Comparison of ENCODE assay signal across 8 mouse cellular contexts in the genomic region with DNA sequence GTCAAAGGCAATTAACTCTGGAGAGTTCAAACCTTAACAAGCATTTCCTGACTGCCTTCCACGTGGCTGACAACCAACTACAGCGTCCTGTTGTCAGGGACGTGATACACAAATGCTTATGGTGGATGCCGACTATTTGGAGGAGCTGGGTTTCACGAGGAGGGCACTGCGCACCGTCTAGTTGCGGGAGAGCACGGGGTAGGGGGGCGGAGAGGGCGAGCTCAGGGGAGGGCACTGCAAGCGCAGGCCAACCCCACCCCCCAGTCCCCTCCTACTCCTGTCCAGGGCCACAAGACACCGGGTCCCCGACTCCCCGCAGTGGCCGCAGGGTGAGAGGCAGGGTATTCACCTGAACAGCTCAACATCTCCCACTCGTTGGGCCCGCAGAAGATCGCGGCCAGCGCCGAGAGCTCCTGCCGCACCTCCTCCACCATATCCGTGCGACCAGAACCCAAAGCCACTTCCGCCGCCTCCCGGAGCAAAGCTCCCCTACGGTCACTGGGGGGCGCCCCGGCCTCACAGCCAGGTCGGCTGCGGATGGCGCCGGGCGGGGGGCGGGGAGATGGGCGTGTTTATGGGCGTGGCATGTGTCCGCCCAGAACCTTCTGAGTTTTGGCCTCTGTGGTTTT. TPM values are rescaled to one million over a fixed set of nuclear protein-coding genes. Genes with fewer than 3 reads are reported as not detected.
DNase-seq lines count a peak whose midpoint lies in the region; ATAC-seq and TF ChIP-seq lines count a peak whose summit lies in the region.

A gene (minus strand): TSS at position 453 of the 629 bp plus-strand sequence.

- DNase-seq in B cell, adult 2 months, result peak; percentile 95
- peak; percentile 93 for DNase-seq in brain, adult 2 months (ENCODE audit: low read depth, low spot score)
- DNase-seq in kidney, postnatal 0 days (ENCODE audit: low spot score), result peak; percentile 94
- peak; percentile 95 for DNase-seq in liver, embryonic 11.5 days (ENCODE audit: low spot score)
- DNase-seq in naive thymus-derived CD4-positive, alpha-beta T cell, adult 2 months (ENCODE audit: low read depth), result peak; percentile 94

- H3K4me3 ChIP-seq in heart, embryonic 12.5 days, result peak within 1 kb of the TSS; percentile 61
- peak within 1 kb of the TSS; percentile 75 for H3K4me3 ChIP-seq in kidney, postnatal 0 days (replicated peaks; ENCODE audit: low read depth, low read length)
- H3K4me3 ChIP-seq in liver, embryonic 11.5 days (ENCODE audit: low read depth, low read length), result peak within 1 kb of the TSS; percentile 68
- H3K4me3 ChIP-seq in stomach, embryonic 14.5 days (ENCODE audit: low read depth, low read length), result peak within 1 kb of the TSS; percentile 61

- peak within 1 kb of the TSS; percentile 76 for H3K9ac ChIP-seq in heart, embryonic 12.5 days
- H3K9ac ChIP-seq in kidney, postnatal 0 days (ENCODE audit: low read depth, low read length), result peak within 1 kb of the TSS; percentile 65
- H3K9ac ChIP-seq in liver, embryonic 11.5 days (ENCODE audit: low read depth, low read length), result peak within 1 kb of the TSS; percentile 75
- peak within 1 kb of the TSS; percentile 61 for H3K9ac ChIP-seq in stomach, embryonic 14.5 days (replicated peaks; ENCODE audit: low read depth, low read length)

- H3K36me3 ChIP-seq in heart, embryonic 12.5 days, result 0 out of 2 replicates have a peak, but pooled peaks cover 3% of the 10 kb centered on the region
- no peaks in the 10 kb centered on the region for H3K36me3 ChIP-seq in kidney, postnatal 0 days (ENCODE audit: insufficient read depth, low read length)
- no peaks in the 10 kb centered on the region; the same call in 1 of the 2 replicates for H3K36me3 ChIP-seq in liver, embryonic 11.5 days (ENCODE audit: control insufficient read depth, insufficient read depth, low read length)
- no peaks in the 10 kb centered on the region for H3K36me3 ChIP-seq in stomach, embryonic 14.5 days (ENCODE audit: control insufficient read depth, insufficient read depth, low read length)

- 0 out of 2 replicates have a peak, but pooled peaks cover 3% of the 10 kb centered on the region for H3K4me1 ChIP-seq in heart, embryonic 12.5 days (replicated peaks)
- 0 out of 2 replicates have a peak, but pooled peaks cover 4% of the 10 kb centered on the region for H3K4me1 ChIP-seq in kidney, postnatal 0 days (replicated peaks; ENCODE audit: insufficient read depth, low read length)
- peaks cover 29% of the 10 kb centered on the region for H3K4me1 ChIP-seq in liver, embryonic 11.5 days (replicated peaks; ENCODE audit: control insufficient read depth, insufficient read depth, low read length)
- 0 out of 2 replicates have a peak, but pooled peaks cover 3% of the 10 kb centered on the region for H3K4me1 ChIP-seq in stomach, embryonic 14.5 days (ENCODE audit: control insufficient read depth, insufficient read depth, low read length)

- TF ChIP-seq CTCF in kidney, postnatal 0 days (IDR thresholded peaks at IDR 0.05; ENCODE audit: low read depth), result peak; percentile 96

- peak within 1 kb of the TSS; percentile 27; the same call in 1 of the 2 replicates for H3K27ac ChIP-seq in heart, embryonic 12.5 days (ENCODE audit: poor library complexity, severe bottlenecking)
- H3K27ac ChIP-seq in kidney, postnatal 0 days, result peak within 1 kb of the TSS; percentile 63; the same call in 1 of the 2 replicates
- peak within 1 kb of the TSS; percentile 59 for H3K27ac ChIP-seq in liver, embryonic 11.5 days (ENCODE audit: low read depth, low read length)
- H3K27ac ChIP-seq in stomach, embryonic 14.5 days (ENCODE audit: low read length), result peak within 1 kb of the TSS; percentile 56; the same call in 1 of the 2 replicates

- whole genome bisulfite sequencing in heart, embryonic 12.5 days, result under 1% methylated on average over 40 of the region's 40 CpGs
- under 1% methylated on average over 39 of the region's 40 CpGs for WGBS in kidney, postnatal 0 days
- under 1% methylated on average over 39 of the region's 40 CpGs for WGBS in liver, embryonic 11.5 days
- WGBS in stomach, embryonic 14.5 days, result 1% methylated on average over 40 of the region's 40 CpGs

- ATAC-seq in erythroblast, adult 5-6 weeks (replicated peaks; ENCODE audit: low FRiP score, poor library complexity, severe bottlenecking), result peak; percentile 97
- ATAC-seq in heart, embryonic 12.5 days (ENCODE audit: insufficient number of reproducible peaks, low FRiP score), result peak; percentile 95
- ATAC-seq in kidney, postnatal 0 days (replicated peaks; ENCODE audit: low FRiP score, low read depth), result peak; percentile 94
- peak; percentile 92 for ATAC-seq in liver, embryonic 11.5 days (replicated peaks; ENCODE audit: low FRiP score)
- ATAC-seq in stomach, embryonic 14.5 days (ENCODE audit: insufficient number of reproducible peaks, insufficient read depth, low FRiP score, low read depth), result peak; percentile 94

- H3K9me3 ChIP-seq in heart, embryonic 12.5 days (replicated peaks), result peaks cover 4% of the 10 kb centered on the region
- H3K9me3 ChIP-seq in kidney, postnatal 0 days (replicated peaks; ENCODE audit: low read length), result no peaks in the 10 kb centered on the region
- no peaks in the 10 kb centered on the region for H3K9me3 ChIP-seq in liver, embryonic 11.5 days (ENCODE audit: control insufficient read depth, low read length)
- H3K9me3 ChIP-seq in stomach, embryonic 14.5 days (ENCODE audit: control insufficient read depth, low read depth, low read length), result no peaks in the 10 kb centered on the region

- H3K27me3 ChIP-seq in heart, embryonic 12.5 days (replicated peaks), result no peaks in the 10 kb centered on the region
- no peaks in the 10 kb centered on the region for H3K27me3 ChIP-seq in kidney, postnatal 0 days (ENCODE audit: insufficient read depth, low read length)
- no peaks in the 10 kb centered on the region for H3K27me3 ChIP-seq in liver, embryonic 11.5 days (replicated peaks; ENCODE audit: control insufficient read depth, insufficient read depth, low read length)
- H3K27me3 ChIP-seq in stomach, embryonic 14.5 days (ENCODE audit: control insufficient read depth, insufficient read depth, low read length), result no peaks in the 10 kb centered on the region

- peak within 1 kb of the TSS; percentile 89 for H3K4me2 ChIP-seq in heart, embryonic 12.5 days
- H3K4me2 ChIP-seq in kidney, postnatal 0 days (ENCODE audit: low read length), result peak within 1 kb of the TSS; percentile 93
- H3K4me2 ChIP-seq in liver, embryonic 11.5 days, result peak within 1 kb of the TSS; percentile 73
- peak within 1 kb of the TSS; percentile 69 for H3K4me2 ChIP-seq in stomach, embryonic 14.5 days (replicated peaks; ENCODE audit: low read depth, low read length)

RNA-seq across cellular contexts. Expression of the gene that starts here (rescaled TPM):
- 2.7 and 6.5 TPM in 2 replicates for total RNA-seq in erythroblast, adult 5-6 weeks (2015; ENCODE audit: low replicate concordance)
- 1.3 TPM in 1 of 2 replicates, not detected in the other for total RNA-seq in erythroblast, adult 5-6 weeks (2017; ENCODE audit: low replicate concordance)
- 4.1 and 5.2 TPM in 2 replicates for polyA plus RNA-seq in heart, embryonic 12.5 days (2016; fragmentation: Nextera tagmentation; extraction: Ambion mirVana)
- 8.2 and 8.5 TPM in 2 replicates for polyA plus RNA-seq in kidney, postnatal 0 days (2015; fragmentation: Nextera tagmentation; extraction: Ambion mirVana)
- 2.9 and 3.7 TPM in 2 replicates for polyA plus RNA-seq in liver, embryonic 11.5 days (2014; fragmentation: Nextera tagmentation; extraction: Ambion mirVana)
- 6.2 and 6.3 TPM in 2 replicates for polyA plus RNA-seq in stomach, embryonic 14.5 days (2014; fragmentation: Nextera tagmentation; extraction: Ambion mirVana)

Comparison
In these comparisons a context has a peak if more than half of its experiments do, and no peak if none do; other contexts are left out.
1. Peak in every context shown above with its lines: DNase-seq, ATAC-seq, H3K4me3 ChIP-seq and H3K27ac ChIP-seq.